Mouse (Mus musculus): ENCODE measurements at regions not wholly inside any gene's neighbourhood (a gene's known extent, or its start where the extent isn't known, plus 50 kb on each side); places are given as distances from the start of the nearest gene placed in this dataset.

DNA sequence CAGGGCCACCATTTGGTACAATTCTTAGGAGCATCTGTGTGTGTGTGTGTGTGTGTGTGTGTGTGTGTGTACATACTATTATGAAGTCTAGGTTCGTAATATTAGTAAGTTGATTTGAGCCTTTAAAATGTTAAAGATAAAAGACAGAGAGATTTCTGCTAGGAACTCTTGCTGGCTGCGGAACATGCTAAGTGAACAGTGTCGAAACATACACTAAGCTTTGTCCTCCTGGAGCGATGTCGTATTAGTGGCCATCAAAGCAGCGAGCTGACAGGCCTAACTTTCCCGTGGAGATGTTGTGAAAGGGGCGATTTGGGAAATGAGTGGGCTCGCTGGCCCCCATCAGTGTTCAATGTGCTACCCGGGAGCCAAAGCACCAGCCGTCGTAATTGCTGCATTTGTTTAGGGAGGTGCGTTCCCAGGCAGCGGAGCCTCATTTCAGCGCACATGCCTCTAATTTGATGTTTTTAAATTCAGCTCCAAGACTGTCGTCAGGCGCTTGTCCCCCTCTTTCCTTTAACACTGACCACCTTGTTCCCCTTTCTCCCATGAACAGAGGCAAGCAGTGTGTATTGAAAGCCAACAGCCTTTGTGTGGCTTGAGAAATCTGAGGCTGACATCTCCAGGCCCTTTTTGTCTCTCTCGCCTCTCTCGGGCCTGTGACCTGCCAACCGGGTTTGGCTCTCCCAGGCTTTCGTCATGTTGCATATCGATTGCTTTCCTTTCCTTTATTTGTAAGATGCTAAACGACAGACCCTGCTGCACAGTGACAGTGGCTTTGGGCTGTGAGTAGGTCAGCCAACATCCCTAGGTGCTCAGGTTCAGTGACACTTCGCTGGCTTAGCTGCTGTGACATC lies 426.3 kb downstream of the Sorl1 start:
- no peak for DNase-seq (ENCODE audit: inconsistent age in 2 of 2, low spot score in 1 of 2)

- no peak for DNase-seq (ENCODE audit: inconsistent age in 2 of 2, low spot score in 1 of 2)
Observed at GRCm38 (mm10) chr9:41697160-41697559, 426.9 kb downstream of the Sorl1 start.

GRCm38 (mm10) chr9:41682911-41683310 lies 441.2 kb downstream of the Sorl1 start:
- DNase-seq (ENCODE audit: inconsistent age in 2 of 2, low spot score in 1 of 2), result no peak

DNA sequence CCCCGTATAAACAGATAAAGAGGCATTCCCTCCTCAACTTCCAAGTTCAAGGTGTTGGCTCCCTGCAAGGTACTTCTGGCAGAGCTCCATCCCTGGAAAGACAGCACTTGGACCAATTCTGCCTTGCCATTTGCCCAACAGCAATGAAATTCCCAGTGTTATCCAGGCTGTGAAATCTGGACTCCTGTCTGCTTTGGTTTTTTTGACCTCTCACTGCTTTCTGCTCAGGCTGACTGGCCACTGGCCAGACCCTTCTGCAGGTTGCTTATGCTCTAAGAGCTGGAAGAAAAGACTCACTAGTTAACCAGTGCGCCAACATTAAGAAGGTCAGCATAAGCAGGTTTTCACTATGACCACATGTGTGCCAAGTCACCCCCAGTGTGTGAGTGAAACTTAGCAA lies 448.4 kb downstream of the Sorl1 start:
- DNase-seq (ENCODE audit: inconsistent age in 2 of 2, low spot score in 1 of 2), result no peak

GRCm38 (mm10) chr9:41672958-41673357 lies 451.1 kb downstream of the Sorl1 start:
- no peak for DNase-seq (ENCODE audit: inconsistent age in 2 of 2, low spot score in 1 of 2)

GRCm38 (mm10) chr9:41668741-41669140 lies 455.4 kb downstream of the Sorl1 start:
- DNase-seq (ENCODE audit: inconsistent age in 2 of 2, low spot score in 1 of 2), result no peak

DNA sequence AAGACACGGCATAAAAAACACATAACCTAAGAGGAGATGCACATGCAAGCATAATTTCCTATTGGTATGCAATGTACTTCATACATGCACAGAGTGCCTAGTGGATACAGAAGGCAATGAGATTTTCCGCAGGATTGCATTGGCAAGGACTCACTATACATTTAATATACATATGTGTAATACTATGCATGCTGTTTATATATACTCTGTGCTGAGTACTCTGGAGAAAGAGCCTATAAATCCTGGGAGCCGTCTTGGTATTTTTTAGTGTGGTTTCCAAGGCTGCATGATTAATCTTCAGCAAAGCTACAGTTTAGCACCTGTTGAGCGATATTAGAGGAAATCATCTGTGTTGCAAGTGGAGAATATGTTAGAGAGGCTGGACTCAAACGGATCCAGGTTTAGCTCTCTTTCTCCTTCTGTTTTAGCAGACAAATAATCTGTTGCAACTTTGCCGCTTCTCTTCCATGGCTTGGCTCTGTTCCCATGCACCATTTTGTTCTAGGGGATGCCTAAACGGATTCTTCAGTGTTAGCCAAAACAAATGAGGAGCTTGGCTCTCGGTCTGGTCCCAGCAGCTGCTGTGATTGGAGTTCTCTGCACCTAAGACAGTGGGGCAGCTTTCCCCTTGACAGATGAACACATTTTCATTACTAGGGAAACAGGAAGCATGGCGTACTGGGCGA lies 459.0 kb downstream of the Sorl1 start:
- peak in 1 of 2 experiments; percentile 18 for DNase-seq (ENCODE audit: inconsistent age in 2 of 2, low spot score in 1 of 2)

DNA sequence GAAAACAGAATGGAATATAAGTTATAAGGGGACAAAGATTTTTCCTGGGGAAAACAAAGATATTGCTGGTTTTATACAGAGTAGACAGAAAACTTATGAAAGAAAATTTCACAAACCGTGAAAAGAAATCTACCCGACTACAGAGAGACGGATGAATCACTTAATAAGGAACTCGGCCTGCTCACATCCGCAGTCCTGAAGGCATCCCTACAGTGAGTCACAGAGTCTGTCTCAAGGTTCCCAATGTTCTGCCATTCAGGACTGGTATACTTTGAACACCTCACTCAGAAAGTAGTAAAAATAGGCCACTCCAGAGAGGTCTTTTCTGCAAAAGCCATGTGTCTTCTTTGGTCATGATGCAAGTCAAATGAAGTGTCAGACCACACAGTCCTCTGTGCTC lies 463.5 kb downstream of the Sorl1 start:
- peak; percentile 8 to 21 for DNase-seq (ENCODE audit: inconsistent age in 2 of 2, low spot score in 1 of 2)

- no peak for DNase-seq (ENCODE audit: inconsistent age in 2 of 2, low spot score in 1 of 2)
Observed at GRCm38 (mm10) chr9:41660011-41660410, 464.1 kb downstream of the Sorl1 start.

GRCm38 (mm10) chr9:41631564-41632205 lies 470.2 kb upstream of the Ubash3b start:
- no peak for DNase-seq (ENCODE audit: inconsistent age in 2 of 2, low spot score in 1 of 2)

DNA sequence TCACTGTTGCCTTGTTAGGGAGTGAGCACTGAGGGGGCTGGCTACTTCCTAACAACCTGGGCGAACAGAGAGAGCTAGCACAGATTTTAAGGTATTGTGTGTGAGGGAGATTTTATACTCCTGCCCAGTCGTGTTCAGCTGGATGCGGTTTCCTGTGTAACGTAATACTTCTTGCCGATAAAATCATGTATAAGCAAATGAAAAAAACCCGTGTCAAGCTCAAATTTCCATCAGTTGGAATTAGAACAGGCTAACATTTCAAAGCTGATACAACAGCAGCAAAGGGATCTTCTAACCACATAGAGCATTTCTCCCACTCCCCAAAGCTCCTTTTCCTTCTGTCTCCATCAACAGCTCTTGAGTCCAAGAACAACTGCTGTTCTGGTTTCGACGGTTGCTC lies 459.8 kb upstream of the Ubash3b start:
- no peak for DNase-seq (ENCODE audit: inconsistent age in 2 of 2, low spot score in 1 of 2)

- no peak for DNase-seq (ENCODE audit: inconsistent age in 2 of 2, low spot score in 1 of 2)
Observed at GRCm38 (mm10) chr9:41614002-41614401, 452.5 kb upstream of the Ubash3b start.

GRCm38 (mm10) chr9:41612802-41613550 lies 451.5 kb upstream of the Ubash3b start:
- no peak for DNase-seq (ENCODE audit: inconsistent age in 2 of 2, low spot score in 1 of 2)

- DNase-seq (ENCODE audit: inconsistent age in 2 of 2, low spot score in 1 of 2), result no peak
Observed at GRCm38 (mm10) chr9:41612452-41612795, 450.9 kb upstream of the Ubash3b start.

- DNase-seq (ENCODE audit: inconsistent age in 2 of 2, low spot score in 1 of 2), result peak; percentile 39 to 79
Observed at GRCm38 (mm10) chr9:41611534-41612451, 450.3 kb upstream of the Ubash3b start.

- no peak for DNase-seq (ENCODE audit: inconsistent age in 2 of 2, low spot score in 1 of 2)
Observed at GRCm38 (mm10) chr9:41610347-41610746, 448.9 kb upstream of the Ubash3b start.

- DNase-seq (ENCODE audit: inconsistent age in 2 of 2, low spot score in 1 of 2), result no peak
Observed at GRCm38 (mm10) chr9:41606136-41606535, 444.6 kb upstream of the Ubash3b start.

- DNase-seq (ENCODE audit: inconsistent age in 2 of 2, low spot score in 1 of 2), result no peak
Observed at GRCm38 (mm10) chr9:41604916-41605315, 443.4 kb upstream of the Ubash3b start.

- DNase-seq (ENCODE audit: inconsistent age in 2 of 2, low spot score in 1 of 2), result no peak
Observed at GRCm38 (mm10) chr9:41600778-41601177, 439.3 kb upstream of the Ubash3b start.

- DNase-seq (ENCODE audit: inconsistent age in 2 of 2, low spot score in 1 of 2), result no peak
Observed at GRCm38 (mm10) chr9:41599874-41600273, 438.4 kb upstream of the Ubash3b start.
